Mouse (Mus musculus): ENCODE measurements around the gene Neurod2. TPM values are rescaled to one million over a fixed set of nuclear protein-coding genes. Genes with fewer than 3 reads are reported as not detected.

Gene Neurod2
- polyA plus RNA-seq, 1 experiment, result not detected

GRCm38 (mm10) chr11:98327136-98328030, 2.1 kb downstream of the Neurod2 start:
- no peak for TF ChIP-seq POLR2A (IDR thresholded peaks at IDR 0.05; ENCODE audit: low read depth, low read length)
- TF ChIP-seq CTCF (IDR thresholded peaks at IDR 0.05; ENCODE audit: borderline replicate concordance, insufficient read depth, low read length), result no peak
- Histone ChIP-seq H3K4me3 (ENCODE audit: insufficient read depth, low read length) (no peak overlapping the region), H3K27ac (ENCODE audit: insufficient read depth, low read length) (no peak overlapping the region), H3K4me1 (ENCODE audit: control insufficient read depth, insufficient read depth, low read length) (no peaks in the 10 kb centered on the region)

GRCm38 (mm10) chr11:98326741-98327135, 2.7 kb downstream of the Neurod2 start:
- H3K4me1 ChIP-seq (ENCODE audit: control insufficient read depth, insufficient read depth, low read length), result no peaks in the 10 kb centered on the region
- no peak for TF ChIP-seq CTCF (IDR thresholded peaks at IDR 0.05; ENCODE audit: borderline replicate concordance, insufficient read depth, low read length)
- no peak for TF ChIP-seq POLR2A (IDR thresholded peaks at IDR 0.05; ENCODE audit: low read depth, low read length)
- H3K27ac ChIP-seq (ENCODE audit: insufficient read depth, low read length), result no peak overlapping the region
- no peak overlapping the region for H3K4me3 ChIP-seq (ENCODE audit: insufficient read depth, low read length)

- TF ChIP-seq CTCF (IDR thresholded peaks at IDR 0.05; ENCODE audit: borderline replicate concordance, insufficient read depth, low read length) (no peak), POLR2A (IDR thresholded peaks at IDR 0.05; ENCODE audit: low read depth, low read length) (no peak)
- H3K4me1 ChIP-seq (ENCODE audit: control insufficient read depth, insufficient read depth, low read length), result no peaks in the 10 kb centered on the region
- H3K4me3 ChIP-seq (ENCODE audit: insufficient read depth, low read length), result no peak overlapping the region
- H3K27ac ChIP-seq (ENCODE audit: insufficient read depth, low read length), result no peak overlapping the region
Measured at GRCm38 (mm10) chr11:98325821-98326218, 3.6 kb downstream of the Neurod2 start.

GRCm38 (mm10) chr11:98325191-98325820, 4.1 kb downstream of the Neurod2 start:
- TF ChIP-seq POLR2A (IDR thresholded peaks at IDR 0.05; ENCODE audit: low read depth, low read length), result no peak
- TF ChIP-seq CTCF (IDR thresholded peaks at IDR 0.05; ENCODE audit: borderline replicate concordance, insufficient read depth, low read length), result no peak
- Histone ChIP-seq H3K27ac (ENCODE audit: insufficient read depth, low read length) (no peak overlapping the region), H3K4me1 (ENCODE audit: control insufficient read depth, insufficient read depth, low read length) (no peaks in the 10 kb centered on the region), H3K4me3 (ENCODE audit: insufficient read depth, low read length) (no peak overlapping the region)

GRCm38 (mm10) chr11:98323933-98324332, 5.5 kb downstream of the Neurod2 start:
- no peak overlapping the region for H3K4me3 ChIP-seq (ENCODE audit: insufficient read depth, low read length)
- no peaks in the 10 kb centered on the region for H3K4me1 ChIP-seq (ENCODE audit: control insufficient read depth, insufficient read depth, low read length)
- TF ChIP-seq POLR2A (IDR thresholded peaks at IDR 0.05; ENCODE audit: low read depth, low read length) (no peak), CTCF (IDR thresholded peaks at IDR 0.05; ENCODE audit: borderline replicate concordance, insufficient read depth, low read length) (no peak)
- H3K27ac ChIP-seq (ENCODE audit: insufficient read depth, low read length), result no peak overlapping the region

GRCm38 (mm10) chr11:98323136-98323866, 6.1 kb downstream of the Neurod2 start:
- Histone ChIP-seq H3K4me1 (ENCODE audit: control insufficient read depth, insufficient read depth, low read length) (no peaks in the 10 kb centered on the region), H3K27ac (ENCODE audit: insufficient read depth, low read length) (no peak overlapping the region), H3K4me3 (ENCODE audit: insufficient read depth, low read length) (no peak overlapping the region)
- TF ChIP-seq CTCF (IDR thresholded peaks at IDR 0.05; ENCODE audit: borderline replicate concordance, insufficient read depth, low read length) (no peak), POLR2A (IDR thresholded peaks at IDR 0.05; ENCODE audit: low read depth, low read length) (no peak)

GRCm38 (mm10) chr11:98322159-98322558, 7.3 kb downstream of the Neurod2 start:
- Histone ChIP-seq H3K4me3 (ENCODE audit: insufficient read depth, low read length) (no peak overlapping the region), H3K4me1 (ENCODE audit: control insufficient read depth, insufficient read depth, low read length) (no peaks in the 10 kb centered on the region), H3K27ac (ENCODE audit: insufficient read depth, low read length) (no peak overlapping the region)
- no peak for TF ChIP-seq CTCF (IDR thresholded peaks at IDR 0.05; ENCODE audit: borderline replicate concordance, insufficient read depth, low read length)
- no peak for TF ChIP-seq POLR2A (IDR thresholded peaks at IDR 0.05; ENCODE audit: low read depth, low read length)

- Histone ChIP-seq H3K27ac (ENCODE audit: insufficient read depth, low read length) (no peak overlapping the region), H3K4me1 (ENCODE audit: control insufficient read depth, insufficient read depth, low read length) (no peaks in the 10 kb centered on the region), H3K4me3 (ENCODE audit: insufficient read depth, low read length) (no peak overlapping the region)
- TF ChIP-seq CTCF (IDR thresholded peaks at IDR 0.05; ENCODE audit: borderline replicate concordance, insufficient read depth, low read length) (no peak), POLR2A (IDR thresholded peaks at IDR 0.05; ENCODE audit: low read depth, low read length) (no peak)
Measured at GRCm38 (mm10) chr11:98321677-98322003, 7.8 kb downstream of the Neurod2 start.

GRCm38 (mm10) chr11:98320806-98321676, 8.4 kb downstream of the Neurod2 start:
- Histone ChIP-seq H3K4me1 (ENCODE audit: control insufficient read depth, insufficient read depth, low read length) (no peaks in the 10 kb centered on the region), H3K4me3 (ENCODE audit: insufficient read depth, low read length) (no peak overlapping the region), H3K27ac (ENCODE audit: insufficient read depth, low read length) (no peak overlapping the region)
- TF ChIP-seq POLR2A (IDR thresholded peaks at IDR 0.05; ENCODE audit: low read depth, low read length) (no peak), CTCF (IDR thresholded peaks at IDR 0.05; ENCODE audit: borderline replicate concordance, insufficient read depth, low read length) (no peak)

All from embryonic fibroblast, embryonic 13.5 days (primary cell).